Mouse (Mus musculus) forebrain, embryonic 11.5 days (tissue): ENCODE measurements at regions not wholly inside any gene's neighbourhood (a gene's known extent, or its start where the extent isn't known, plus 50 kb on each side); places are given as distances from the start of the nearest gene placed in this dataset.
A peak's percentile ranks its signal among the peaks of the same experiment; 100 is the strongest.

Experiments
- ATAC-seq: fragments of 200-750 bp; cut with Nextera tagmentation; replicated peaks from 2 replicates; pipeline ENCODE4 v1.8.0; 2017; ENCODE audit warnings: moderate TSS enrichment; ENCODE audit not compliant: low FRiP score
- DNase-seq: peaks from one replicate; pipeline ENCODE4 v3.0.0-alpha.2; 2017; ENCODE audit warnings: low spot score
- H3K27ac ChIP-seq: fragments of 300-500 bp; sonication (generic); 2 replicates; pipeline ENCODE4 v1.5.1; 2014; ENCODE audit warnings: low read depth, low read length
- H3K27me3 ChIP-seq: fragments of 300-500 bp; sonication (generic); 2 replicates; pipeline ENCODE4 v1.6.1; 2014; ENCODE audit warnings: mild to moderate bottlenecking, low read length, mixed read lengths; ENCODE audit not compliant: control insufficient read depth, insufficient read depth
- H3K36me3 ChIP-seq: fragments of 300-500 bp; sonication (generic); 2 replicates; pipeline ENCODE4 v1.6.1; 2014; ENCODE audit warnings: mild to moderate bottlenecking, low read length, moderate library complexity, mixed read lengths; ENCODE audit not compliant: control insufficient read depth, insufficient read depth
- H3K4me1 ChIP-seq: fragments of 300-500 bp; sonication (generic); replicated peaks from 2 replicates; pipeline ENCODE4 v1.6.1; 2014; ENCODE audit warnings: low read length, mixed read lengths; ENCODE audit not compliant: control insufficient read depth, insufficient read depth
- H3K4me2 ChIP-seq: fragments of 300-500 bp; sonication (generic); 2 replicates; pipeline ENCODE4 v1.6.1; 2014; ENCODE audit warnings: low read depth, mild to moderate bottlenecking, low read length, moderate library complexity, mixed read lengths; ENCODE audit not compliant: severe bottlenecking
- H3K4me3 ChIP-seq: fragments of 300-500 bp; sonication (generic); 2 replicates; pipeline ENCODE4 v1.5.1; 2014; ENCODE audit warnings: low read depth, low read length
- H3K9ac ChIP-seq: fragments of 300-500 bp; sonication (generic); 2 replicates; pipeline ENCODE4 v1.6.1; 2014; ENCODE audit warnings: low read length
- H3K9me3 ChIP-seq: fragments of 300-500 bp; sonication (generic); 2 replicates; pipeline ENCODE4 v1.6.1; 2016; ENCODE audit warnings: low read length, mixed read lengths; ENCODE audit not compliant: control insufficient read depth
- WGBS: fragments of 180-500 bp; shearing (Covaris S2); extraction: QIAGEN DNeasy Blood & Tissue Kit; methylation state at CpG from one replicate; pipeline ENCODE4 v1.1.7; 2014; 5-methylcytosine and 5-hydroxymethylcytosine counted together

DNA sequence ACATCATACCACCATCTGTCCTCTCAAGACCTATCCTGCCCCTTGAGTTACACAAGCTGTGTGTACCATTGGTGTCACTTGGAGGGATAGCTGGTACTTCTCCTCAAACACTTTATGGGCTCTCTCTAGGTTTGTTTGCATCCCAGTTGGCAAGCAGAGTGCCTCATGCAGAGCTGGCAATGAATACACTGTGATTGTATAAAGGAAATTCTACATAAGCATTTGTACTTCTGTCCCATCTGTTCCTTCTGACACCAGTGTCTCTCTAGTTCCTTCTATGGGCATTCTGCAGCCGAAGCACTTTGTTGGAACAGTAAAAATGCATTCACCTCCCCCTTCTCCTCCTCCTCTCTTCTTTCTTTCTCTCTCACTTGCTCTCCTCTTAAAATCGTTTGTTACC is 1046.7 kb upstream of the Flrt2 start:
- H3K4me2 ChIP-seq: no peak overlapping the region
- no peaks in the 10 kb centered on the region for H3K27me3 ChIP-seq
- H3K27ac ChIP-seq: no peak overlapping the region
- H3K36me3 ChIP-seq: no peaks in the 10 kb centered on the region
- 76% methylated on average over 2 of the region's 2 CpGs for WGBS
- H3K9ac ChIP-seq: no peak overlapping the region
- H3K4me3 ChIP-seq: no peak overlapping the region
- no peaks in the 10 kb centered on the region for H3K4me1 ChIP-seq
- ATAC-seq: no peak
- no peaks in the 10 kb centered on the region for H3K9me3 ChIP-seq
- no peak for DNase-seq

DNA sequence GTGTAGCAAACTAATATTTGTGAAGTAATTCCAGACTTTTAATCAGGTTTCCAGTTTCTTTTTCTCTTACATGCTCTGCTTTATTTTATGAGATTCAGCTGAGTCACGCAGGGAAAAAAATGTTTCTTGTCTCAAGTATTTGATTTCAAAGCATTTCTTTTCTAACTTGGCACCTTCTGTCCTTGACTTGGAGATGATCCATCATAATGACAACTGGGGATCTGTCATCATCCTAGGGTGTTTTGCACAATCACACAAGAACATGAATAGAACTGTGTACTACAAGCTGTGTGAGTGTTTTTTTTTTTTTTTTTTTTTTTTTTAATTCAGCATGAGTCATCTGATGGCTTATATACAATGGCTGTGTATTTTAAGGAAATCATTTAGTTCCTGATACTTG is 1022.0 kb upstream of the Flrt2 start:
- no peaks in the 10 kb centered on the region for H3K9me3 ChIP-seq
- H3K36me3 ChIP-seq: no peaks in the 10 kb centered on the region
- H3K4me3 ChIP-seq: no peak overlapping the region
- H3K27me3 ChIP-seq: no peaks in the 10 kb centered on the region
- ATAC-seq (no peak), DNase-seq (no peak)
- no peak overlapping the region for H3K9ac ChIP-seq
- H3K4me2 ChIP-seq: no peak overlapping the region
- H3K27ac ChIP-seq: no peak overlapping the region
- no peaks in the 10 kb centered on the region for H3K4me1 ChIP-seq
- WGBS: 89% methylated on average over 1 of the region's 1 CpGs

DNA sequence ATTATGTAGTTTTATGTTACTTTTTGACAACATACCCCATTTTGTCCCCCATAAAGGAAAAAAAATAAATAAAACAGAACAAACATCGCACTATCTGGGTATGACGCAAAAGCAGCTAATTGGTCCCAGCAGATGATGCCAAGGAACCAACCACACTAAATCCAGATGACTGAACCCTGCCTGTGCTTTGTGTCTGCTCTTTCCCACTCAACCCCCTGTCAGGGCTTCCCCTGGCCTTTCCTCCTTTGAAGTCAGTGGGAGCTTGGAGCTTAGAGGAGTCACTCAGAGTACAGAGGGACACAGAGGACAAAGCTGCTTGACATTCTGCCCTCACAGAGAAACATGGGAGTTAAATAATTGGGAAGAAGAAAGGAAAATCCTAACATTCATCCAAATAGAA is 1017.1 kb upstream of the Flrt2 start:
- 42% methylated on average over 2 of the region's 2 CpGs for WGBS
- Histone ChIP-seq H3K9me3 (no peaks in the 10 kb centered on the region), H3K9ac (no peak overlapping the region), H3K36me3 (no peaks in the 10 kb centered on the region), H3K4me3 (no peak overlapping the region), H3K4me2 (no peak overlapping the region), H3K27me3 (no peaks in the 10 kb centered on the region), H3K4me1 (no peaks in the 10 kb centered on the region), H3K27ac (no peak overlapping the region)
- ATAC-seq (peak; percentile 55; the same call in 1 of the 2 replicates), DNase-seq (peak; percentile 48)

DNA sequence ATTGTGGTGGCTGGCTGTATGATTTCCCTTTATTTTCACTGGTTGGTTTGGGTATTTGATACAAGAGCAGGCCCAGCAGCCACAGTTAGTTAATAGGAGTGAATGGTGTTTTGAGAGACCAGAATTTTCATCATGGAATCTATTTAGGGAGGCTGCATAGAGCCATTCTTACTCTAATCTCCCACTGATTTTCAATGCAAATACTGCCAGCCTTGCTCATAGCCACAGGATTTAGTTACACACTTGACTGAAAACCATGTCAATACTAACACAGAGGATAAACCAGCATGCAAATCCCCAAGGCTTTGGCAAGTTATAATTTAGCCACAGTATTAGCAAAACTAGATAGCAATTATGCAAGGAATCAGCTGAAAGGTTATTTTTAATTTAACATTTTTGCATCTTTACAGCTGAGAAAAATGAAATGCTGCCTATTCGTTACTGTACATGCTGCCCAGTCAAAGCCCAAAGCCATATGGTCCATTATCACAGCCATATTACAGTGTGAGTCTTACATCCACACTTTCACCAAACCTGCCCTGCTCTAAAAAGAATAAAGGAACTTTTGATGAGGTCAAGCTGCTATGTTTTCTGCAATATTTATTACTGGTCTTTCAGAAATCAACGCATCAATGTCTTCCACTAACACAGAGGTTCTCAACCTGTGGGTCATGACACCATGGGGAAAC is 1000.5 kb upstream of the Flrt2 start:
- Histone ChIP-seq H3K9ac (no peak overlapping the region), H3K9me3 (no peaks in the 10 kb centered on the region), H3K27ac (no peak overlapping the region), H3K4me2 (no peak overlapping the region), H3K27me3 (no peaks in the 10 kb centered on the region), H3K4me3 (no peak overlapping the region), H3K4me1 (no peaks in the 10 kb centered on the region), H3K36me3 (no peaks in the 10 kb centered on the region)
- WGBS: 82% methylated on average over 2 of the region's 2 CpGs
- DNase-seq (no peak), ATAC-seq (peak; percentile 64; the same call in 1 of the 2 replicates)

DNA sequence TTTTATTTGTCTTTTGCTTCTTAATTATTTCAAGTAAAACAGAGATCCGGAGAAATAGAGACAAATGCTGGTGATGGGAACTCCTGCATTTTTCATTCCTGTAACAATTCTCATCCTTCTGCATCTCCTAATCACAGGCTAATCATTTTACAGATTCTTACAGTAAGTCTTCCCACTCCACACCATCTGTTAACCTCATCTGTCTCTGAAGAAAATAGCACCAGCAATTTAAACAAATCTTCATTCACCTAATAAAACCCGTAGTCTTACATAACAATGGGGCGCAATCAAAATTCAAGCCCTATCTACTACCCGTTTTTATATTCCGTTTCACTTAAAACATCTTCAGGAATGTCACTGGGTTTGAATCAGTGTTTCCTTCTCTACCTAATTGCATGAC is 960.6 kb upstream of the Flrt2 start:
- 85% methylated on average over 5 of the region's 5 CpGs for WGBS
- H3K4me2 ChIP-seq: no peak overlapping the region
- no peaks in the 10 kb centered on the region for H3K36me3 ChIP-seq
- H3K4me3 ChIP-seq: no peak overlapping the region
- no peak overlapping the region for H3K9ac ChIP-seq
- H3K27me3 ChIP-seq: no peaks in the 10 kb centered on the region
- no peaks in the 10 kb centered on the region for H3K9me3 ChIP-seq
- DNase-seq (no peak), ATAC-seq (no peak)
- H3K4me1 ChIP-seq: peaks cover 7% of the 10 kb centered on the region; the same call in 1 of the 2 replicates
- H3K27ac ChIP-seq: no peak overlapping the region

DNA sequence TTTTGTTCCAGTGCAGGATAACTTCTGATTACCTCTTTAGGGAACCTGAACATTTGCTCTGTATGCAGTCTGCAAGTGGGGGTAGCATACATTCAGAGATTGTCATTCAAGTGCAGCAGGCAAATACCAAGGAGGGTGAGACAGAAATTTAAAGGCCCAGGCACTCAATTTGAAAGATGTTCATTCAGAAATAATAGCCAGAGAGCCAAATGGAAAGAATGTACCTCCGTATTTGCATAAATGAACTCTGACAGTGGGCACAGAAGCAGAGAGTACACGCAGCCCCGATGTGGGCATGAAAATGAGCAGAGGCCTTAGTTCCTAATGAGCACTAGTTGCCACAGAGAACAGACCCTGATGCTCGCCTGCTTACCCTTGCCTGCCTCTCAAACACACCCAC is 958.8 kb upstream of the Flrt2 start:
- Histone ChIP-seq H3K27me3 (no peaks in the 10 kb centered on the region), H3K4me2 (no peak overlapping the region), H3K9ac (no peak overlapping the region), H3K4me1 (peaks cover 7% of the 10 kb centered on the region; the same call in 1 of the 2 replicates), H3K4me3 (no peak overlapping the region), H3K36me3 (no peaks in the 10 kb centered on the region), H3K9me3 (no peaks in the 10 kb centered on the region), H3K27ac (no peak overlapping the region)
- DNase-seq (no peak), ATAC-seq (peak; percentile 87)
- 26% methylated on average over 4 of the region's 4 CpGs for WGBS

DNA sequence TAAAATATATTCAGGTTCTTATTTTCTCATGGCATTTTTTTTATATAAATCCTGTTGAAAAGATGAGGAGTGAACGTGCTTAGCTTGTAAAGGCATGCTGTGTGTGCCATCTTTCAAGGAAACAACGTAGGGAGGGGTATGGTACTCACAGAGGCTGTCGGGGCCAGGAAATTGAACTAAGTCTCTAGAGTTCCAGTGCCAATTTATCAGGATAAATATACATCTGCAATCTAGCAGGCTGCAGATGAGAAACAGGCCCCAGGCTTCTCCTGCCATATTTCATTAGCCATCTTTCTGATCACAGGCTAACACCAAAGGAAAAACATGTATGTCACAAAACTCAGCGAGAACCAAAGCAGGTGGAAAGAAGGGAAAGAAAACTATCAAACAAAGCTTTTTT is 954.8 kb upstream of the Flrt2 start:
- ATAC-seq: no peak
- Histone ChIP-seq H3K9ac (no peak overlapping the region), H3K36me3 (no peaks in the 10 kb centered on the region), H3K27me3 (no peaks in the 10 kb centered on the region), H3K4me2 (no peak overlapping the region), H3K9me3 (no peaks in the 10 kb centered on the region), H3K27ac (no peak overlapping the region), H3K4me3 (no peak overlapping the region), H3K4me1 (peaks cover 5% of the 10 kb centered on the region; the same call in 1 of the 2 replicates)
- no peak for DNase-seq
- 79% methylated on average over 4 of the region's 4 CpGs for WGBS

DNA sequence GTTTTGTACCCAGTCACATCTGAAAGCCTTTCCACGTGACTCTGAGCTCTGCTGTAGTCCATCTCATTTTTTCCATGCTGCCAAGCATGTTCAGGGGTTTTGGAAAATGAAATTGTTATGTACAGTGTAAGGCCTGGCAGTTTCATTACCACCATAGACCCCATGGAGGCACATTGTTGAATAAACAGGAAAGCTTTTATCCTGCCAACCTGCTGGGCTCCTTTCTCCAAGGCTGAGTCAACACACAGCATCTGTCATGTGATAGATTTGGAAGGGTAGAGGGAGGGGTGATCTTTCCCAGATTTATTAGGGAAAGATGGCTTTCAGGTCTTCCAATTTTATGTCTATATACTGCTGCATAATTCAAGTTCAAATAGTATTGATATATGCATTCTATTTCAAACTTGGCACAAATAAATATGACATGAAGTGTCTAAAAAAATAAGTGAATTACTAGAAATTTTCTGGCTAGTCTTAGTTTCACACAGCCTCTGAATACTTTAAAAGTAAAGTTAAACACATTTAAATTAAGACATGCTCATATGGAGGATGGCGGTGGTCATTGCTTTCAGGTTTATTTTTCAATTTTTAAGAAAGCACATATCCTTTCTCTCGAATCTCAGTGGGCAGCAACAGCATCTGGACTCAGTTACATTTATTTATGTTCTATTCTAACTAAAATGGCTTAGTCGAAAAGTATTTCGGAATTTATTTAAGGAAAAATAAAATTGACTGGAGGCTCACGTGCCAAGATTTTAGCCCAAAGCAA is 942.1 kb upstream of the Flrt2 start:
- DNase-seq: no peak
- Histone ChIP-seq H3K9me3 (no peaks in the 10 kb centered on the region), H3K4me3 (no peak overlapping the region), H3K27me3 (no peaks in the 10 kb centered on the region), H3K4me2 (no peak overlapping the region), H3K9ac (no peak overlapping the region), H3K27ac (no peak overlapping the region), H3K36me3 (no peaks in the 10 kb centered on the region), H3K4me1 (no peaks in the 10 kb centered on the region)
- 79% methylated on average over 6 of the region's 6 CpGs for WGBS
- no peak for ATAC-seq

DNA sequence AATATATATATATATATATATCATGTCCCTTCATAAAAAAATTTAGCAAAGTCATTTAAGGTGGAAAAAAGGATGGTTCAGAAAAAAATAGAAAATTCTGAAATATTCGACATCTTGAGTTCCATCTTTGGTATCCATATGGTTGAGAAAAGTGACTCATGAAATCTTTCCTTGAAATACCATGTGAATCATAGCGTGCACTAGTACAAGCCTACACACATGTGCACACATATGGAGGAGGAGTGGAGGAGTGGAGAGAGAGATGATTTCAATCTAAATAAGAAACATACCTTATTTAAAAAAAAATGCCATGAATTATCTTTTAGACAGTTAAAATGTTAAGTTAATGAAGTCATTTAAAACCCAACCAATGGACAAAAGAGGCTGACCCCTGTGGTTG is 936.3 kb upstream of the Flrt2 start:
- Histone ChIP-seq H3K27me3 (no peaks in the 10 kb centered on the region), H3K4me3 (no peak overlapping the region), H3K27ac (no peak overlapping the region), H3K9me3 (no peaks in the 10 kb centered on the region), H3K36me3 (no peaks in the 10 kb centered on the region), H3K4me2 (no peak overlapping the region), H3K9ac (no peak overlapping the region), H3K4me1 (no peaks in the 10 kb centered on the region)
- ATAC-seq (no peak), DNase-seq (no peak)
- WGBS: 90% methylated on average over 2 of the region's 2 CpGs
